Mouse (Mus musculus): Measurements from ENCODE around the gene Ssh2.
"Not testable (repeated sequence)": the region's sequence is repeated elsewhere in the genome, so short reads cannot be mapped to it uniquely, and the experiment has no call there.

Gene Ssh2

DNA sequence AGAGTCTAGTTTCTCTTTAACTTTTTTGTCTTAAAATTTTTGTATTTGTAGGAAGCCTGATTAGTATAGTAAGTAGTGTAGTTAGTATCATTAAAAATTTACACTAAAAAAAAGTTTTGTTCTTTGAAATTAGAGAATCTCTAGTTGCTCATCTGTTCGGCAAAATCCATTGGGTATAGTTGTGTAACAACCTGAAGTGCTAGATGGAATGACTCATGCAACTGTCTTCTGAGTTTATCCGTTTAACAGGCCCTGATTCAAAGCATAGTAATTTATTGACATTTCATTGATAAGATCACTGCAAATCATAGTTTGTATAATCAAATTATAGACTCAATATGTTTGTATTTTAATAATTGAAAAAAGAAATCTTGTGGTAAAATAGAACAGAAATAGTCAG, 14.7 kb downstream of the Ssh2 start:
- no peak for DNase-seq (ENCODE audit: low spot score in 2 of 2)

DNA sequence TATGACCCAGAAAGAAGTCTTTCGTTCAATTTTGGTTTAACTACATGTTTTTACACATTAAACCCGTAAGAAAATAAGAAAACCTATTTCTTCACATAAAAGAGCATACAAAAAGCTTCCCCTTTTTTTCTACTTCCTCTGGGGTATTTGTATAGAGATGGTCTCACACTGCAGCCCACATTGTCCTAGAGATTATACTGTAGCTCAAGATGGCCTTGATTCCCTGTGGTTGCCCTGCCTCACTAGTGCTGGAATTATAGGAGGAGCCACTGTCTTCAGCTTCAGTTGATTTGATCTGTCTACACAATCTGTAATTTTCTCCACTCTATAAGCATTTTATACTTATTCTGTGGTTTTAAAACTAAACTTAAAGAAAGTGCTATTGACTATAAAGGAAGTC, 15.4 kb downstream of the Ssh2 start:
- DNase-seq (ENCODE audit: low spot score in 2 of 2): no peak

DNA sequence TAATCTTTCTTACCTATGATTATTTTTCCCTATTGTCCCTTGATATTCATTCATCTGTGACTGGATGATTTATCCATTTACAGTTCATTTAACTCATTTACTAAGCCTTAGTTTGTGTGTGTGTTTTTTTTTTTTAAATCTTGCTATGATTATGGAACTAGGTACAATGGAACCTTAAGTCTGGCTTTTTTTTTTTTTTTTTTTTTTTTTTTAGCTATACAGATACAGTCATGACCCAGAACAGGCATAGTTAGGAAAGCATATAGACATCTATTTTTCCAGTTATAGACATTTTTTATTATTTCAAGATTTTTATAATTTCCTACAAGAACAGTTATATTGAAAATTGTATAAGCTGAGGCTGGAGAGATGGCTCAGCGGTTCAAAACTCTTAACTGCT, 19.2 kb downstream of the Ssh2 start:
- no peak for DNase-seq (ENCODE audit: low spot score in 2 of 2)

DNA sequence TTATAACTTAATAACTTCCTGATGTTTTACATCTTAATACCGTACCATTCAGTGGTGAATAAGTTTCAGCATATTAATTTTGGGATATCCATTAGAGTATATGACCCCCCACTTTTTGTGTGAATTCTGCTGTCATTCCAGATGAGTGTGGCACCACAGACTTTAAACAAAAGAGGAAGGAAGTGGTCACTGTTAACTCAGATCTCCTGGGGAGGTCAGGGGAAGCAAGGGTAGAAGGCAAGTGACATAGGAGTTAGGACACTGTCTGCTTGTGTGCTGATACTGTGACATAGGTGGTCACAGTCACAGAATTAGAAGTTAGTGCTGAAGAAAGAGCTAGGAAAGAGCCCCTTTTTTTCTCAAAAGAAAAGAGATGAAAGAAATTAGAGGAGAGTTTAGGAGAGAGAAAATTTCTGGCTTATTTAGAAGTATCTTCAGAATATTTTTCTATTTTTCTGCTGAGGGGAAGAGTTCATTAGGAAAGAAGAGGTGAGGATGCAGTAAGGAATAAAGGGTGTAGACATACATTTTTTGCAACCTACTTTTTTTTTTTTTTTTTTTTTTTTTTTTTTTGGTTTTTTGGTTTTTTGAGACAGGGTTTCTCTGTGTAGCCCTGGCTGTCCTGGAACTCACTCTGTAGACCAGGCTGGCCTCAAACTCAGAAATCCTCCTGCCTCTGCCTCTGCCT, 23.7 kb downstream of the Ssh2 start:
- DNase-seq (ENCODE audit: low spot score in 2 of 2): peak; percentile 31 to 37

DNA sequence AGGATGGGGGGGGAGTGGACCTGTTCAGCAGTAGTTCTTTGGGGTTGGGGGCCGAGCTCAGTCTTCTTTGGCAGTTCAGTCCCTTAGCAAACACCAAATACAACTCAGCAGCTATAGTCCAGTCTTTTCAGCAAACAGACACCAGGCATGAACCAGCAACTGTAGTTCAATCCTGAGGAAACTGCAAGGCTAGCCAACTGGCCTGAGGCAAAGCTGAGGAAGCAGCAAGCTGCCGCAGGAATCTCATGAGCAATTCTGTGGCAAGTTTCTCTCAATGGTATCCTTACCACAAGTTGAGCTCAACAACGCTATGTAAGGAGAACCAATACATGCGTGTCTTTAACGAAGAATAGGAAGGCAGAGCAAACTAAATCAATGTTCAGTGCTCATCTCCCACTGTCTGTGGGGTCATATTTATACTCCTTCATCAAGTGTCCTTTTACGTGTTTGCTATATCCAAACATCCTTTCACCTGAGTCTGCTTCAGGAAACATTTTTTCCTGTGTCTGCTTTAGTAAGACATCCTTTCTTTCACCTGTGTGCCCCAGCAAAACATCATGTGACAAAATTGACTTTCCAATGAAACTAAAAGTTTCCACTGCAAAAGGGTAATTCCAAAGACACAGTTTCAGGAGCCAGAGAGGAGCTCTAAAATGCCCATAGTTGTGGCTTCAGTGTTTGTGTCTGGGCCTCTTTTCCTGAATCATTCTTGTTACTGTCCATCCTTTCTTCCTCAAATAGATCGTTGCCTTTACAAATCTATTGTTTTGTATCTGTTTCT, 24.6 kb downstream of the Ssh2 start:
- DNase-seq (ENCODE audit: low spot score in 2 of 2): no peak

DNA sequence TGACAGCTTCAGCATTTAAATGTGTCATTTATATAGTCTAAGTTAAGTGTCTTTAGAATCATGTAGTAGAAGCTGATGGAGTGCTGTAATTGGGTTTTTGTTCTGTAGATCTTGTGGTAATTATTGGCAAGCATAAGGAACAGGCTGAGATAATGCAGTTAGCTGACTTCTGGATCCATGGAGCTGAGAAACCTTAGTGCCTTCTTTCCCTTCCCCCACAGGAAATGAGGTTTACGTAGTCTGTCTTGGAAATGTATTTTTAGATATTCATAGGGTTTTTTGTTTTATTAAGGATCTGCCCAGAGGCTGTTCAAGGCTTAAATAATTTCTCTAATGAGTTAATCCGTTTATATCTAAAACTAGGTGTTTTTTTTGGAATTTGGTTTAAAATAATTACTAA, 26.8 kb downstream of the Ssh2 start:
- no peak for DNase-seq (ENCODE audit: low spot score in 2 of 2)

DNA sequence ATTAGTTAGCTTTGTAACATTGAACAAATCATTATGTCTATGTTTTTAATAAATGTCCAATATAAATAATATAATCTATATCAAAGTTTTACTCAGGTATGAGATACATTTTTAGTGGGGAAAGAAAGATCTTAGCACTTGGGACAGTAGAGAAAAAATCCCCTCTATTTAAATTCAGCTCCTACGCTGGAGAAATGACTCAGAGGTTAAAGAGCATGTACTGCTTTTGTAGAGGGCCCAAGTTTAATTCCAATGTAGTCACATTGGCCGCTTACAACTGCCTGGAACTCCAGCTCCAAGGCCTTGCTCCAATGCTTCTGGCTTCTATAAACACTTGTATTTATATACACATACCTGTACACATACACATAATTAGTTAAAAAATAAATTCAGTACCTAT, 36.7 kb downstream of the Ssh2 start:
- DNase-seq (ENCODE audit: low spot score in 2 of 2): no peak

DNA sequence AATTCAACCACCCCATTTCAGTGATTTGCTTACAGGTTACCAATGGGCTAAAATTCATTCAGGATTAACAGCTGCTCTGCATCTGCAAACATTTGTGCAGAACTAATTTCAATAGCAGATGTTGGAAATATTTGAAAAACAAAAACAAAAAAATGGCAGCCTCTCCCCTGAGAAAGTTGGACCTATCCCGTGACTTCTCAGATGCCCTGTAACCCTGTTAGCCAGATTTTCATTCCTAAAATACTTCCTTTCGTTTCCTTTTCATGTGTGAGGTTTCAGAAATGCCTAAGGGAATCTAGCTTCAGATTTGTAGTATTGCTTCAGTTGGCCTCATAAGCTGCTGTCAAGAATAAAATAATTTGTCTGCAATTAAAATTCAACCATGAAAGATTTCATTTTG, 43.4 kb downstream of the Ssh2 start:
- no peak for DNase-seq (ENCODE audit: low spot score in 2 of 2)

DNA sequence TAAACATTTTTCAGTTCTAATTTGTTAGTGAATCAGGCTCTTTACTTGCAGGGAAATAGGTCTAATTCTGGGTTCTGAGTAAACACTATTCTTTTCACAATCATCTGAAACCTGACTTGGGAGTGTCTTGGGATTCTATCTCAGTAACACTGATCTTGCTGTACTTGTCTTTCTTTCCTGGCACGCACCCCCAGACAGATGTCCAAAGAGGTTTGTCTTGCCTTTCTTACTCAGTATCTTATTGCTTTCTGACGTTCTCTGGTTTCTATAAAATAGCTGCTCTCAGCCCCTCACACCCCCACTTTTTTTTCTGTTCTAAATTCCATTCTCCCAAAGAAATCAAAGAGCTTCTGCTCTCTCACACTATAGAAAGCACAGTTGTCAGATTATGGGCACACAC, 51.3 kb downstream of the Ssh2 start:
- DNase-seq (ENCODE audit: low spot score in 2 of 2): no peak

DNA sequence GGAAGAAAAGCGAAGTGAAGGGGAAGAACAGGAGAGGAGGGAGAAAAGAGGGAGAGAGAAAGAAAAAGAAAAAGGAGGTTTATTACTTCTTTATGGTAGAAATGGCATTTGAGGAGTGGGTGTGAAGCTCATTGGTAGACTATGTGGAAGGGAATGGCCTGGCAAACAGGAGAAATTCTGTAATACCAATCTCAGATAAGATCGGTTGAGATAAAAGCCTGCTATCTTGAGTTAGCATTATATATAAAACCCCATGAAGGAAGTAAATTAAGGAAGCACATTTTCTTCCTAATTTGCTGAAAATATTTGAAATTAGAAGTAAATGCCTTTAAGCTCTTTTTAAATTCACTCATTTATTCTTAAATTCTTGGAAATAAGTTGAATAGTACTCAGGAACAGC, 59.9 kb downstream of the Ssh2 start:
- DNase-seq (ENCODE audit: low spot score in 2 of 2): no peak

DNA sequence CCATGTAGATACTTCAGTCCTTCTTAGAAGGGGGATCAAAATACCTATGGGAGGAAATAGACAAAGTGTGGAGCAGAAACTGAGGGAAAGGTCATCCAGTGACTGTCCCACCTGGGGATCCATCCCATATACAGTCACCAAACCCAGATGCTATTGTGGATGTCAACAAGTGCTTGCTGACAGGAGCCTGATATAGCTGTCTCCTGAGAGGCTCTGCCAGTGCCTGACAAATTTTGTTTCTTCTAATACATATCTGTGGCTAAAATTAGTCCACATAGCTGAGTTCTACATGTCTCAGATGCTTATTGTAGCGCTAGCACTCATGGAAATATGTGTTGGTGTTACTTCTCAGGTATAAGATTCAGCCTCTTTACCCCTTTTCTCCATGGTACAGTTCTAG, 62.5 kb downstream of the Ssh2 start:
- not testable (repeated sequence) for DNase-seq (ENCODE audit: low spot score in 2 of 2)

DNA sequence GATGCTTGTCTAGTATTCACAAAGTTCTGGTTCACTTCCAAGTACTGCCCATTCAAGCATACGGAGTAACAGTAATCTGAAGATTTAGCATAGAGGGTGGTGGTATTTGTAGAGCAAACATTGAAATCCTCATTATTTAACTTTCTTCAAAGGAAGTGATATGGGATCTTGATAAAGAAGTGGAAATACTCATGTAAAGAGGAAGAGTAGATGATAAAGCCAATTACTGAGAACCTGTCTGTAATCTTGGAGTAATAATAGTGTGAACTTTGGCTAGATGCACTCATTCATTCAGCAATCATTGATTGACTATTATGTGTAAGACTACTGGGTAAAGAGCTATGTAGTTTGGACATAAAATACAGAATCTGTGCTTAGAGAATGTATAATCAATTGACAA, 64.1 kb downstream of the Ssh2 start:
- no peak for DNase-seq (ENCODE audit: low spot score in 2 of 2)

DNA sequence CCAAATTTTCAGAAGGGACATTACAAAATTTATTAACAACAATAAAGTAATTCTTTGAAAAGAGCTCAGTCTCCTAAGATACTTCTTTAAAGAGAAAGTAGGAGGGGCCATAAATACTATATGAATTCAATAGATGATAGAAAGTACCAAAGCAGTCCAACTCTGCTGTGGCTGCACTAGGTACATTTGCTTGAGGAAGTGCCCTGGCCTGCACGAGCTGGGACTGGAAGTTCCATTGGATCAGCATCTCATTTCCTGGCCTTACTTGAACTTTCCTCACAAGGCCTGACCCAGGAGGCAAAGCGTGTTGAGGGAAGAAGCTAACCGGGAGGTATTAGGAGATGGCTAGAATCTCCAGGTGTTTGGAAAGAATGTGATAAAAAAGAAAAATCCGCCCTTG, 75.4 kb downstream of the Ssh2 start:
- no peak for DNase-seq (ENCODE audit: low spot score in 2 of 2)

DNA sequence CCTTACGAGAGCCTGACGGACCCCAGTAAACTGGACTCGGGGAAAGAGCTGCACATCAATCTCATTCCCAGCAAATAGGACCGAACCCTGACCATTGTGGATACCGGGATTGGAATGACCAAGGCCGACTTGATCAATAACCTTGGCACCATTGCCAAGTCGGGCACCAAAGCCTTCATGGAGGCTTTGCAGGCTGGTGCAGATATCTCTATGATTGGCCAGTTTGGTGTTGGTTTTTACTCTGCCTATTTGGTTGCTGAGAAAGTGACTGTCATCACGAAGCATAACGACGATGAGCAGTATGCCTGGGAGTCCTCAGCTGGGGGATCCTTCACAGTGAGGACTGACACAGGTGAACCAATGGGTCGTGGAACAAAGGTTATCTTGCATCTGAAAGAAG, 77.6 kb downstream of the Ssh2 start:
- DNase-seq (ENCODE audit: low spot score in 2 of 2): not testable (repeated sequence)

DNA sequence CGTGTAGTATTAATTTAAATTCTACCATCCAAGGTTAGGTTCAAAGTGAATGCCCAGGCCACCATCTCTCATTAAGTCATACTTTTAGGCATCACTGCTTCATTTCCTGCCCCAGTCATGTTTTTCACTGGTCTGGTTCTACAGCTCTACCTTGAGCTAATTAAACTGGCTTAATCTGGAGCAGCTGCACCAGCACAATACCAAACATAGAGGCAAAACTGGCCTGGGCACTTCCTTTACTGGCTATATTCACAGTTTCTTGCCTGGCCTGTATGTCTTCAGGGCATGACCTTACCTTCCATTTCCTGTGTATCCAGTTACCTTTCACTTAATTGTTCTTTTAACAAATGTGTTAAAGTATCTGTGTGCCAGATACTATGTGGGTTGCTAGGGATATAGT, 81.2 kb downstream of the Ssh2 start:
- DNase-seq (ENCODE audit: low spot score in 2 of 2): no peak

DNA sequence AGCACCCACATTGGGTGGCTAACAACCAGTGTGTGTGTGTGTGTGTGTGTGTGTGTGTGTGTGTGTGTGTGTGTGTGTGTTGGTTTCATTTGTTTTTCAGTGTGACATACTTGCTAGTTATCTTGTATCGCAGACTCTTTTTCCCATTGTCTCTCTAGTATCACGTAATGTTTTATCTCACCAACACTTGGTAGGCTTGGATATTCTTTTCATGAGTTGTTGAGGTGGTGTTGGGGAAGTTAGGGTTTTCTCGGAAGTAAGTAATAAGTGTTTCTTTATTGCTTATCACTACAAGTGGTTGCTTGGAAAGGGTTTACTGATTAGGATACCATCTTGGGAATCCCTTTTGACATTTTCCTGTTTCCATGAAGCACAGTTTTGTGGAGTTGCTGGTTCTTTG, 91.1 kb downstream of the Ssh2 start:
- DNase-seq (ENCODE audit: low spot score in 2 of 2): no peak

DNA sequence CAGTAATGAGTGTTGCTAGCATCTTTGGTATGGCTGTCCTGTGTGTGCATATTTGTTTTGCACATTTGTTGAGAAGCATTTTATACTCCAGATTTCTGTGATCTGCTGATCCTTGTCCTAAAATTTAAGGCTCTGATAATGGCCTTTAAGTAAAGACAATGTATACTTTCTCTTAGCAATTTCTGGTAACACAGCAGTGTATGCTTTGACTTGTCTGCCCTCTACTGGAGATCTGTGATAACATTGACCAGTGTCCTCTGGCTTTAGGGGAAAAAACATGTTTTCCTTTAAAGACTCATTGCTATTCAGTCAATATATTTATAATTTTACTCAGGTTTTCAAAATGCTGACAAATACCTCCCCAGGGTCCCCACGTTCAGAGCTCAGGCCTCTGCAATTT, 92.4 kb downstream of the Ssh2 start:
- DNase-seq (ENCODE audit: low spot score in 2 of 2): peak; percentile 14 to 41

DNA sequence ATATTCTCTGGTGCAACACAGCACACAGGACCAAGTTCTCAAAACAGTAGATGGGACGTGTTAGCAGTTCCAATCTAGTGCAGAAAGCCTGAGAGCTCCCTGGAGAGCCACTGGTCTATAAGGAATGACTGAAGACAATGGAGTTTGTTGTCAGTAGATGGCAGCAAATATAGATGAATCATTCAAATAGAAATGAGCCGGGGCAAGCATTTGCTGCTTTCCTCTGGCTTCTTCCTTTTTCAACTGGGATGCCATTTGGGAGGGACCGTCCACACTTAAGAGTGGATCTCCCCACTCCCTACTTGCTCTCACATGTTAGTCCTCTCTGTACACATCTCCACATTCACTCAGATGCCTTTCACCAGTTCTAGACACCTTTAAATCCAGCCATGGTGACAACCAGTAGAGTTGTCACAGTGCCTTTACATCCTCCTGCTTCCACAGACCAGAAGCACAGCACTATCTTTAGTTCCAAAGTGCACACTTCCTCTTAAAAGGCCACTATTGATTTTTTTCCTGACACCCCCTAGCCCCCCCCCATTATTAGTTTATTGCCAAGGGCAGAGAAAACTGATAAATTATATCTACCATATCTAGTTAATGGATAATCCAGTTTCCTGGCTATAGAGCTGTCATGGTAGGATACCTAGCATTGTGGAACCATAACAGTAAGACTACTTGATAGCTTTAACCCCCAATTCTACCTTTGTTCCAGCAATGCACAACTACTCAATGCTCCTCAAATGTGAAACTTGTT, 101.8 kb downstream of the Ssh2 start:
- peak; percentile 8 to 32 for DNase-seq (ENCODE audit: low spot score in 2 of 2)

DNA sequence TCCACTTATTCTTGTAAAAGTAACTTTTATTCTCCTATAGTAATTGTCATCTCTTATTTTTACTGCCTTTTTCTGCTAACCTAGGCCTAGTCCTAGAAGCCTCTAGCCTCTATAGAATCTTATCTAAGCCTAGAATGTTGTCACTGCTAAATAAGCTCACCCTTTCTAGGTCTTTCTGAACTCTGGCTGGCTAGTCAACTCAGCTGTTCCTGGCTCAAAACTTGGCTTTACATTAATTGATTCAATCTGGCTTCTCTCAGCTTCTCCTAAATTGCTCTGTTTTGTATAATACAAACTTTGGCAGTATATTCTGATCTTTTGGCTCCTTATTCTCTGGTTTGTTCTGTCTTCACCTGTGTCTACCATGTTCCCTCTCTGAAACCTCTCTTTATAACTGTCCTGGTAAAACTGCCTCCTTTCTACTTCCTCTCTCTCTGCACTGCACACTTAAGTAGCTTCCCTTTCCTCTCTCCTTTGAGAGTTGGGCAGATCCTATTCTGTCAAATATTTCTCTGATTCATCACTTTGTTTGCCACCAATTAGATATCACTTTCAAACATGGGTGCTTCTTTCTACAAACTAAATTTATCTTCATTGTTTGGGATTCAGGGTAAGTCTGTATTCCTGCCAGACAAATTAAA, 102.5 kb downstream of the Ssh2 start:
- no peak for DNase-seq (ENCODE audit: low spot score in 2 of 2)

DNA sequence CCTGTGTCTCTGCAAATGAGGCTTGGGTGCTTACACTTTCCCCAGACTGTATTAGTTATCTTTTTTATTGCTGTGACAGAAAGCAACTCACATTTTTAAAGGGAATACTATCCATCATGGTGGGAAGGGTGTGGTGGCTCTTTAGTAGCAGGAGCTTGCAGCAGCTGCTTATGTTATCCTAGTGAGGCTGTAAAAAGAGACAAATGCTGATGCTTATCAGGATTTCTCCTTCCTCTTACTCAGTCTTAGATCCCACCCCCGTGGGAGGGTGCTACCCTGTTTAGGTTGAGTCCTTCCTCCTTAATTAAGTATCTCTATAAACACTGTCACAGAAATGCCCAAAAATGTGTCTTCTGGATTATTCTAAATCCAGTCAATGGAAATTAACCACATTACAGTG, 105.1 kb downstream of the Ssh2 start:
- DNase-seq (ENCODE audit: low spot score in 2 of 2): no peak

DNA sequence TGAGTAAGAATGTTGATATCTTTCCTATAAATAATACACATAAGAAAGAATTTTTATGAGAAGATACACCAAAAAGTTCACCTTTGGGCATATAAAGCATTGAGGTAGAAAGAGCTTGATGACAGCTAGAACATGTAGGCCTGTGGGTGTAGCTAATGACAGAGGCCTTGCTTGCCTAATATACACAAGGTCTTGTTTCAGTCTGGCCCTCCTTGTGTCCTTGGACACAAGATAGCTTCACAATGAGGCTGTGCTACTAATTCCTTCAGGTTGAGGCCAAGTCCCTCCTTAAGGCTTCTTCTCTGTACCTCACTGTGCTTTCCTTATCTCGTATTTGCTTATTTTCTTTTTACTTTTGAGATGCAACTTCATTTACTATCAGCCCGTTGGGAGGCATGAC, 114.4 kb downstream of the Ssh2 start:
- no peak for DNase-seq (ENCODE audit: low spot score in 2 of 2)

DNA sequence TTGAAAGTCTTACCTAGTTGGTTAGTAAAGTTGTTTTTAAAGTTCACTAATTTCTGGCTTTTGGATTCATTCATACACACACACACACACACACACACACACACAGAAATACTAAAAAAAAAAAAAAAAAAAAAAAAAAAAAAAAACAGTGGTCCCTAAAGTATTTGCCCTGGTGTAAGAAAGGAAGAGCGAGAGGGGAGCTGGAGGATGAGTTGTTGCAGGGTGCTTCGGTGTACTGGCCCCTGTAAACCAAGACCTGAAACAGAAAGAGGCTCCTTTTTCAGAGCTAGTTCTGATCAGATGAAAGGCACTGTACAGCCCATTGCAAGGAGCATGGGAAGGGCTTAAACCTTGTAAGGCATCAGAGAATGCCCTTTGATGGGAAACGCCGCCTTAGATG, 131.2 kb downstream of the Ssh2 start:
- no peak for DNase-seq (ENCODE audit: low spot score in 2 of 2)

All from spleen, postnatal 36 days (tissue).